Mouse (Mus musculus): ENCODE results near the gene Gabra5. TPM values are rescaled to one million over a fixed set of nuclear protein-coding genes. Genes with fewer than 3 reads are reported as not detected.

Gene Gabra5
- polyA plus RNA-seq, 1 experiment from 2014 or later: 61.4 TPM

GRCm38 (mm10) chr7:57471316-57471715, 38.5 kb downstream of the Gabra5 start:
- Histone ChIP-seq H3K9me3 (replicated peaks) (no peaks in the 10 kb centered on the region), H3K27ac (replicated peaks) (no peak overlapping the region), H3K4me3 (replicated peaks) (no peak overlapping the region), H3K9ac (replicated peaks) (no peak overlapping the region), H3K27me3 (replicated peaks) (no peaks in the 10 kb centered on the region), H3K4me2 (no peak overlapping the region), H3K36me3 (no peaks in the 10 kb centered on the region), H3K4me1 (no peaks in the 10 kb centered on the region)
- 100% methylated on average over 1 of the region's 1 CpGs for WGBS
- no peak for ATAC-seq (ENCODE audit: low FRiP score)

DNA sequence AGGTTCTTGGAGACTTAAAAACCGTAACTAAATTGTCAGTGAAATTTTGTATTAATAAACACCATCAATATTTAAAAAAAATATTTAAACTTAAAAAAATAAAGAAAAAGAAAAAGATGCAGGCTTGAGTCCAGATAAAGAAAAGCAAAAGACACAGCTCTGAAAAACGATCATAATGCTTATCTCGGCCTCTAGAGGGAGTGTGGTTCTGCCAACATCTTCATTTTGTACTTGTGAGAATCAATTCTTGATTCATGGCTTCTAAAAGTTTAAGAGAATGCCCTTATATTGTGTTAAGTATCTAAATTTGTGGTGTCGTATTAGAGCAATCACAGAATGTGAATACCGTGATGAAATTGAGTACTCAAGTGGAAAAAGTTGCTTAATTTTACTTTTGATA, 49.5 kb downstream of the Gabra5 start:
- Histone ChIP-seq H3K27ac (replicated peaks) (no peak overlapping the region), H3K9ac (replicated peaks) (no peak overlapping the region), H3K4me3 (replicated peaks) (no peak overlapping the region), H3K4me2 (no peak overlapping the region), H3K9me3 (replicated peaks) (no peaks in the 10 kb centered on the region), H3K27me3 (replicated peaks) (no peaks in the 10 kb centered on the region), H3K4me1 (no peaks in the 10 kb centered on the region), H3K36me3 (no peaks in the 10 kb centered on the region)
- no peak for ATAC-seq (ENCODE audit: low FRiP score)
- 76% methylated on average over 5 of the region's 5 CpGs for WGBS

- WGBS: 48% methylated on average over 1 of the region's 1 CpGs
- Histone ChIP-seq H3K36me3 (no peaks in the 10 kb centered on the region), H3K27me3 (replicated peaks) (no peaks in the 10 kb centered on the region), H3K9me3 (replicated peaks) (no peaks in the 10 kb centered on the region), H3K27ac (replicated peaks) (no peak overlapping the region), H3K4me1 (no peaks in the 10 kb centered on the region), H3K4me3 (replicated peaks) (no peak overlapping the region), H3K9ac (replicated peaks) (no peak overlapping the region), H3K4me2 (no peak overlapping the region)
- ATAC-seq (ENCODE audit: low FRiP score): no peak
These were observed 61.6 kb downstream of the Gabra5 start for GRCm38 (mm10) chr7:57448239-57448638.

DNA sequence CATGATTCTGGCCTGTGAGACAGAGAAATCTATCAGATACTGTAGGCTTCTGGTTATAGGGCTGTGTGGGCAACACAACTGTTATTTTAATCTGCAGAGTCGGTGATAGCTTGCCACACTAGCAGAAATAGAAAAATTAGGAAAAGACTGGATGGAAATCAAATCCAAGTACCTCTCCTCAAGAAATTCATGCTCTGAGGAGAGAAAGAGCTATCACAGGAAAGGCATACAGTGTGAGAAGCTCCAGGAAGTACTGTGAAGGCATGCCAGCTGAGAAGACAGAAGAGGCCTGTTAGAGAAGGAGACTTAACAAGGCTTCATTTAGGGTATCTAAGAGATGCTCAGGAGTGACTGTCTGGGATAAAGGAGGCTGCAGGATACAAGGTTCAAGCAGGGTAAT, 87.2 kb downstream of the Gabra5 start:
- Histone ChIP-seq H3K4me3 (replicated peaks) (no peak overlapping the region), H3K9ac (replicated peaks) (no peak overlapping the region), H3K4me2 (no peak overlapping the region), H3K9me3 (replicated peaks) (no peaks in the 10 kb centered on the region), H3K27me3 (replicated peaks) (no peaks in the 10 kb centered on the region), H3K4me1 (no peaks in the 10 kb centered on the region), H3K27ac (replicated peaks) (no peak overlapping the region), H3K36me3 (no peaks in the 10 kb centered on the region)
- no peak for ATAC-seq (ENCODE audit: low FRiP score)
- 92% methylated on average over 1 of the region's 1 CpGs for WGBS

DNA sequence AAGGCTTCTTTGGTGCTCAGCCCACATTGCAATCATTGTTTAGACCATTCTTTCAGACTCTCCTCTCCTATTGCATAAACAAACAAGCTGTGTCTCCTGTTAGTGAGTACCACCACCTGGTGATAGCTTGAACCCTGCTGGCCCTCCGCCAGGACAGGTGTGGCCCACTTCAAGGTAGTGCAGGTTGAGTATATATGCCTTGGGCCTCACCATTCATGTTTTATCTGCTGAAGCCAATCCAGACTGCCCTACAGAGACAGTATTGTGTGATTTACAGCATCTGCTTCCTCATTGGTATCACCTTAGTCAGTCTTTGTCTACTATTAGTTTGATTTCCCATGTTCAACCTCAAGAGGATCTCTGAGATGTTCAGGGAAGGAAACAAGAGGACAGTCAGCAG, 88.8 kb downstream of the Gabra5 start:
- H3K9ac ChIP-seq (replicated peaks): no peak overlapping the region
- no peaks in the 10 kb centered on the region for H3K27me3 ChIP-seq (replicated peaks)
- H3K27ac ChIP-seq (replicated peaks): no peak overlapping the region
- 90% methylated on average over 1 of the region's 1 CpGs for WGBS
- H3K4me3 ChIP-seq (replicated peaks): no peak overlapping the region
- H3K36me3 ChIP-seq: no peaks in the 10 kb centered on the region
- no peak for ATAC-seq (ENCODE audit: low FRiP score)
- H3K9me3 ChIP-seq (replicated peaks): no peaks in the 10 kb centered on the region
- no peak overlapping the region for H3K4me2 ChIP-seq
- no peaks in the 10 kb centered on the region for H3K4me1 ChIP-seq

DNA sequence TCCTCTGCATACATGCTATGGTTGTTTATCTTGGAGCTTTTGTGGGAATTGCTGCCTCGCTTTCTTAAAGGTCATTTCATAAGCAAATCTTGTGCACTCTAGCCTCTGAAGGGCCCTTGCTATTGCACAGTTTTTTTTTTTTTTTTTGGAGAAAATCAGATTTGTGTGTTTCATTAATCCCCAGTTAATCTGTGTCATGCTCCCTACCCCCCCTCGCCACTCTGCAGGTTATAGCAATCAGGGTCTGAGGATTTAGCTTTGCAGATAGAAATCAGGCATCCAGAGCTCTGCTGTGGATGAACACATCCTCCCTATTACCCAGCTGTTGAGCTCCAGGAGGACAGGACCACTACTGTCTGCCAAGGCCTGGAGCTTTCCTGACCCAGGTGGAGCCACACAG, 90.5 kb downstream of the Gabra5 start, which contains the start of gene Gabrb3:
Gene Gabrb3 (plus strand): TSS at position 301 of the 400 bp plus-strand sequence.
- Histone ChIP-seq H3K4me2 (no peak within 1 kb of the TSS), H3K27ac (replicated peaks) (no peak within 1 kb of the TSS), H3K9me3 (replicated peaks) (no peaks in the 10 kb centered on the region), H3K9ac (replicated peaks) (no peak within 1 kb of the TSS), H3K36me3 (no peaks in the 10 kb centered on the region), H3K4me1 (no peaks in the 10 kb centered on the region), H3K27me3 (replicated peaks) (no peaks in the 10 kb centered on the region), H3K4me3 (replicated peaks) (no peak within 1 kb of the TSS)
- 85% methylated on average over 2 of the region's 2 CpGs for WGBS
- no peak for ATAC-seq (ENCODE audit: low FRiP score)

DNA sequence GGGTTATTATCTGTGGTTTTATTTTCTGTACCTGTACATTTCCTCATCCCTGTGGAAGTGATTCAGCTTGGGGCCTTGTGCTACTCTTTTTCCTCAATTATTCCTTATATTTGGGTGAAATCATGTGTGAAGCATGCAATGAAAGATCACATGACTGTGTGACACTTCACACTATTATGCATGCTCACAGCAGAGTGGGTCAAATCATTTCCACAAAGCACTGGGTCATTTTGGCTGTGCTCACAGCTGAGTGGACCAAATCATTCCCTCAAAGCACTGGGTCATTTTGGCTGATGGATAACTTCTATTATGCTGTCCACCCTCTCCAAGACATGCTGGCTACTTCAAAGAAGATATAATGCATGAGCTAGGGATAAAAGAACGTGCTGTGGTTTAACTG, 97.0 kb downstream of the Gabra5 start:
- Histone ChIP-seq H3K4me2 (no peak overlapping the region), H3K27me3 (replicated peaks) (no peaks in the 10 kb centered on the region), H3K27ac (replicated peaks) (no peak overlapping the region), H3K4me1 (no peaks in the 10 kb centered on the region), H3K4me3 (replicated peaks) (no peak overlapping the region), H3K36me3 (no peaks in the 10 kb centered on the region; the same call in 1 of the 2 replicates), H3K9ac (replicated peaks) (no peak overlapping the region), H3K9me3 (replicated peaks) (no peaks in the 10 kb centered on the region)
- ATAC-seq (ENCODE audit: low FRiP score): no peak
- WGBS: 12% methylated on average over 1 of the region's 1 CpGs

GRCm38 (mm10) chr7:57411163-57411562, 98.7 kb downstream of the Gabra5 start:
- Histone ChIP-seq H3K4me1 (no peaks in the 10 kb centered on the region), H3K4me2 (no peak overlapping the region), H3K4me3 (replicated peaks) (no peak overlapping the region), H3K27me3 (replicated peaks) (no peaks in the 10 kb centered on the region), H3K27ac (replicated peaks) (no peak overlapping the region), H3K9me3 (replicated peaks) (no peaks in the 10 kb centered on the region), H3K9ac (replicated peaks) (no peak overlapping the region), H3K36me3 (no peaks in the 10 kb centered on the region; the same call in 1 of the 2 replicates)
- WGBS: 86% methylated on average over 4 of the region's 4 CpGs
- ATAC-seq (ENCODE audit: low FRiP score): no peak

DNA sequence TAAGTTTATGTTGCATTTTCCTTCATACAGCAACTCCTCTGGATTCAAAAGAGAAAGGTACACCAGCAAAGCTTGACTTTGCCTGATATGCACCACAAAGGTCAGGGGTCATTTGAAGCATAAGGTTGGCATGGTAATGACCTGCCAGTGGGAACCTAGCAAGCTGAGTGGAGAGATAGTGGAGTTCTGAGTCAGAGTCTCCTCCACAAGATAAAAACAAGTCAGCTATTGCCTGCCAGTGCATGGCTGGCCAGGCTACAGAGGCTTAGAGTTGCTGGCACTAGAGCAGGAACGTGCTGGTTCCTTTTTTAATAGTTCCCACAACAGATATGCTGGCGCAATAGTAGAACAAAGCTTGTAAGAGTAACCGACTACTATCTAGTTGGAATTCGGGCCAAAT, 116.3 kb downstream of the Gabra5 start:
- Histone ChIP-seq H3K9ac (replicated peaks) (no peak overlapping the region), H3K9me3 (replicated peaks) (no peaks in the 10 kb centered on the region), H3K4me3 (replicated peaks) (no peak overlapping the region), H3K36me3 (no peaks in the 10 kb centered on the region), H3K27ac (replicated peaks) (no peak overlapping the region), H3K27me3 (replicated peaks) (0 out of 2 replicates have a peak, but pooled peaks cover under 1% of the 10 kb centered on the region), H3K4me1 (0 out of 2 replicates have a peak, but pooled peaks cover 3% of the 10 kb centered on the region), H3K4me2 (no peak overlapping the region)
- WGBS: 90% methylated on average over 4 of the region's 4 CpGs
- no peak for ATAC-seq (ENCODE audit: low FRiP score)

DNA sequence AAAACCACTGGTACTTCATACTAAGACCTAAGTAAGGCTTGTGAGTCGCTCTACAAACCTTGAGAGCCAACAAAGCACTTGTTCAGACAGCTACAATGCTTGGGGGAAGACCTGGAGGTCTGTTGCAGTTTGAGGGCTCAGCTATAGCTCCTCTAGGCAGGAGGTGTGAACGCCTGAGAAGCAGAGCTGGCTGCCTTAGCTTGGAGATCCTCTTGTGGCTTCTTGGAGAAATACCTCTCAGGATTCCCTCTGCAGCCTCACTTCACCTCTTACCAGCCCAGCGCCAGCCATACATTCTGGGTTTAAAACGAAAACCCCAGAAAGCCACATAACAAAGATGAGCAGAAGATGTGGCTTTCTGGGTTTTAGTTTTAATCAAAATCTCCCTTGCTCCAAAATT, 119.8 kb downstream of the Gabra5 start:
- H3K4me3 ChIP-seq (replicated peaks): no peak overlapping the region
- H3K36me3 ChIP-seq: no peaks in the 10 kb centered on the region
- H3K4me2 ChIP-seq: no peak overlapping the region

DNA sequence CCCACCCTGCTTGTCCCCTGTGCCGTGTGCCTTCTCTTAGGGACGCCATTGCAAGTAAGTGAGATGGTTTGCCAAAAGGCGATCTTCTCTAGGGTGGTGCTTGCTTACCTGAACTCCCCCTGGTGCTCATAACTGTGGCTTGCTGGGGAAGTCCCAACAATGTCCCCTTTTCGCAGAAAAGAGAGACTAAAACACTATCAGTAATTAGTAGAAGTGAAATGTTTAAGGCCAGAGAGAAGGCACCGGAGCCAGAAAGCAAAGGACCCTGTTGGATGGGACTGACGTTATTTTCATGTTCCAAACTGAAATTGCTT, 122.6 kb downstream of the Gabra5 start:
- no peak for ATAC-seq (ENCODE audit: low FRiP score)
- peaks cover 5% of the 10 kb centered on the region; the same call in 1 of the 2 replicates for H3K27me3 ChIP-seq (replicated peaks)
- H3K9me3 ChIP-seq (replicated peaks): no peaks in the 10 kb centered on the region
- peak overlapping the region; percentile 69 for H3K4me3 ChIP-seq (replicated peaks)
- peaks cover 10% of the 10 kb centered on the region for H3K4me1 ChIP-seq
- H3K9ac ChIP-seq (replicated peaks): peak overlapping the region; percentile 79
- peak overlapping the region; percentile 88 for H3K4me2 ChIP-seq
- no peaks in the 10 kb centered on the region for H3K36me3 ChIP-seq
- 14% methylated on average over 6 of the region's 6 CpGs for WGBS
- H3K27ac ChIP-seq (replicated peaks): peak overlapping the region; percentile 67; the same call in 1 of the 2 replicates

More for the DNA sequence above, 119.8 kb downstream of the Gabra5 start:
- no peaks in the 10 kb centered on the region for H3K9me3 ChIP-seq (replicated peaks)
- H3K9ac ChIP-seq (replicated peaks): no peak overlapping the region
- peaks cover 7% of the 10 kb centered on the region for H3K4me1 ChIP-seq
- no peak overlapping the region for H3K27ac ChIP-seq (replicated peaks)
- H3K27me3 ChIP-seq (replicated peaks): peaks cover 5% of the 10 kb centered on the region; the same call in 1 of the 2 replicates
- 47% methylated on average over 4 of the region's 4 CpGs for WGBS
- ATAC-seq (ENCODE audit: low FRiP score): no peak

DNA sequence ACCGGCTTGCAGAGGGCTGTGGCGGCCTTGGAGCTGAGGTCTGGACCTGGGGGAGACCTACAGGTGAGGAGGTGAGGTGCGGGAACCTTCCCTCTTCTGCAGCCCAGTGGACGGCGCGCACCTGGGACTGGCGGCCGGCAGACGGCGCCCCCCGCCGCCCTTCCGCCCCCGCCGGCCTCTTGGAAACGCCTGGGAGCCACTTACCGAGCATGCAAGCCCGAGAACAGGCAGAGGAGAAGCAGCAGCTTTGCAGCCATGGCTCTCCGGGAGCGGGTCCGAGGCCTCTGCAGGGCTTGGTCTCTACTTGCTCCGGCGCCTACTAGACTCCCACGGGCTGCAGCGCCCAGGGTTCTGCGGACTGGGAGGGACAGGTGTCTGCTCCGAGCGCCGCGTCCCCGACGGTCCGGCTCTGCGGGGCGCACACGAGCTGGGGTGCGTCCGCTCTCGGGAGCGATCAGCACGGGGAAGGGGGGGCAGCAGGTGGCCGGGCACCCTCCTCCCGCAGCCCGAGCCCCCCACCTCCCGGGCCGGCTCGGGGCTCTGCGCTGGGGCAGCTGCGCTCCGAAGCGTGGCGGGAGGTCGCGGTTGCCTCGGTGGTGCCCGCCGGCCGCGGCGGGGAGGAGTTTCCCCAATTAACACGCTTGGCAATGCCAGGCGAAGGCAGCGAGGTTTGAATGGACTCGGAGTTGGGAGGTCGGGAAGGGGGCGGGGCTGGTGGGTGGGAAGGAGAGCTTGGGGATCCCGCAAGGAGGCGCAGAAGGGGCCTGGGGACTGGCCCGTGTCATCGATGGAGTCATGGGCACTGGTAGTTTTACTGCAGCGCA, 123.1 kb downstream of the Gabra5 start, which contains the start of gene Gabrg3:
Gene Gabrg3 (minus strand): TSS at position 672 of the 824 bp plus-strand sequence.
- under 1% methylated on average over 65 of the region's 71 CpGs for WGBS
- Histone ChIP-seq H3K4me3 (replicated peaks) (peak within 1 kb of the TSS; percentile 69), H3K9me3 (replicated peaks) (no peaks in the 10 kb centered on the region), H3K4me1 (peaks cover 10% of the 10 kb centered on the region), H3K27me3 (replicated peaks) (peaks cover 5% of the 10 kb centered on the region; the same call in 1 of the 2 replicates), H3K9ac (replicated peaks) (peak within 1 kb of the TSS; percentile 79), H3K36me3 (no peaks in the 10 kb centered on the region), H3K27ac (replicated peaks) (peak within 1 kb of the TSS; percentile 67), H3K4me2 (peak within 1 kb of the TSS; percentile 88)
- ATAC-seq (ENCODE audit: low FRiP score): peak; percentile 86
